Mouse (Mus musculus): ENCODE results near the gene Gbp6. TPM values are rescaled to one million over a fixed set of nuclear protein-coding genes. Genes with fewer than 3 reads are reported as not detected.

Gbp6 gene
- total RNA-seq, 2 experiments from 2014 or later = 0.43 to 1.1 TPM

Other genes starting within 250 kb of the Gbp6 start
- 1 to 10 TPM in 1 of 2 experiments, under 1 TPM in 1; 0.88 to 1.2 TPM for gene Gbp9, start 154.2 kb downstream of the Gbp6 start, total RNA-seq (2021)
- under 1 TPM; 0.18 to 0.21 TPM for gene Gbp8, start 154.2 kb downstream of the Gbp6 start, total RNA-seq (2021)
- under 1 TPM; 0.41 to 0.85 TPM for gene Gbp4, start 154.1 kb downstream of the Gbp6 start, total RNA-seq (2021)
- not detected for gene Gbp10, start 54.2 kb downstream of the Gbp6 start, total RNA-seq (2021)
- not detected for gene Gm43302, start within 50 bp of the Gbp6 start, total RNA-seq (2021)
- 10 to 100 TPM; 80.1 to 81.4 TPM for gene Lrrc8b, start 122.1 kb upstream of the Gbp6 start, total RNA-seq (2021)
- 10 to 100 TPM; 29.0 to 32.0 TPM for gene Lrrc8c, start 225.7 kb upstream of the Gbp6 start, total RNA-seq (2021)

Measured in layer of hippocampus, postnatal 14 days (tissue).